ENCODE assay signal across 10 mouse cellular contexts in genomic region chr17:69969816-69970750, GRCm38 (mm10). TPM values are rescaled to one million over a fixed set of nuclear protein-coding genes. Genes with fewer than 3 reads are reported as not detected.
DNase-seq lines count a peak whose midpoint lies in the region; ATAC-seq and TF ChIP-seq lines count a peak whose summit lies in the region.
"Had no signal": no experiment of that assay in that cellular context is flagged by ENCODE, and none has a peak within 500 bp of the region (broad histone marks: within the 10 kb centered on the region; RNA-seq: fewer than 3 reads in every experiment).

No protein-coding gene starts in this region.

- H3K27me3 ChIP-seq in heart, embryonic 14.5 days (ENCODE audit: control insufficient read depth, insufficient read depth, low read length): peaks cover 41% of the 10 kb centered on the region
- peaks cover 13% of the 10 kb centered on the region for H3K27me3 ChIP-seq in heart, adult 2 months (ENCODE audit: control insufficient read depth, insufficient read depth, low read length)
- H3K27me3 ChIP-seq in intestine, embryonic 15.5 days (replicated peaks): peaks cover 18% of the 10 kb centered on the region
- peaks cover 29% of the 10 kb centered on the region for H3K27me3 ChIP-seq in liver, embryonic 16.5 days (ENCODE audit: control insufficient read depth, insufficient read depth, low read depth, low read length)
- H3K27me3 ChIP-seq in stomach, embryonic 14.5 days (ENCODE audit: control insufficient read depth, insufficient read depth, low read length): peaks cover 12% of the 10 kb centered on the region; the same call in 1 of the 2 replicates
- H3K27me3 ChIP-seq: CH12.LX had no signal

- no peak overlapping the region for H3K27ac ChIP-seq in heart, embryonic 14.5 days (replicated peaks in 1 of 2; ENCODE audit: control insufficient read depth in 1 of 2, insufficient read depth in 1 of 2, low read depth in 2 of 2, low read length in 2 of 2)
- H3K27ac ChIP-seq in heart, adult 2 months: no peak overlapping the region
- no peak overlapping the region for H3K27ac ChIP-seq in intestine, embryonic 15.5 days
- H3K27ac ChIP-seq in liver, embryonic 16.5 days (ENCODE audit: low read length): no peak overlapping the region
- no peak overlapping the region for H3K27ac ChIP-seq in stomach, embryonic 14.5 days (ENCODE audit: low read length)

- peaks cover 3 to 10% of the 10 kb centered on the region in 2 experiments; a peak in 2 of 4 replicates for H3K4me1 ChIP-seq in heart, embryonic 14.5 days (ENCODE audit: control insufficient read depth in 2 of 2, insufficient read depth in 2 of 2, low read length in 2 of 2)
- H3K4me1 ChIP-seq in heart, adult 2 months (ENCODE audit: control insufficient read depth, insufficient read depth, low read length): no peaks in the 10 kb centered on the region
- peaks cover 6% of the 10 kb centered on the region; the same call in 1 of the 2 replicates for H3K4me1 ChIP-seq in intestine, embryonic 15.5 days (replicated peaks)
- no peaks in the 10 kb centered on the region for H3K4me1 ChIP-seq in liver, embryonic 16.5 days (ENCODE audit: control insufficient read depth, low read depth, low read length)
- H3K4me1 ChIP-seq in stomach, embryonic 14.5 days (ENCODE audit: control insufficient read depth, insufficient read depth, low read length): no peaks in the 10 kb centered on the region

- TF ChIP-seq POLR2A in heart, adult 2 months (IDR thresholded peaks at IDR 0.05; ENCODE audit: insufficient read depth, low read depth, low read length): no peak

- H3K36me3 ChIP-seq in heart, embryonic 14.5 days (ENCODE audit: control insufficient read depth, insufficient read depth, low read length): no peaks in the 10 kb centered on the region
- H3K36me3 ChIP-seq in heart, adult 2 months (ENCODE audit: control insufficient read depth, insufficient read depth, low read length): no peaks in the 10 kb centered on the region
- no peaks in the 10 kb centered on the region for H3K36me3 ChIP-seq in intestine, embryonic 15.5 days
- H3K36me3 ChIP-seq in liver, embryonic 16.5 days (ENCODE audit: control insufficient read depth, insufficient read depth): no peaks in the 10 kb centered on the region
- H3K36me3 ChIP-seq in stomach, embryonic 14.5 days (ENCODE audit: control insufficient read depth, insufficient read depth, low read length): no peaks in the 10 kb centered on the region

- H3K4me2 ChIP-seq in heart, embryonic 14.5 days (ENCODE audit: low read length): peak overlapping the region; percentile 95
- peak overlapping the region; percentile 99 for H3K4me2 ChIP-seq in intestine, embryonic 15.5 days (replicated peaks)
- H3K4me2 ChIP-seq in liver, embryonic 16.5 days (ENCODE audit: low read depth, low read length): peak overlapping the region; percentile 62
- peak overlapping the region; percentile 92 for H3K4me2 ChIP-seq in stomach, embryonic 14.5 days (replicated peaks; ENCODE audit: low read depth, low read length)

- TF ChIP-seq EP300 in heart, adult 2 months (IDR thresholded peaks at IDR 0.05; ENCODE audit: insufficient read depth, low read depth, low read length): no peak

- no peak for TF ChIP-seq CTCF in heart, adult 2 months (IDR thresholded peaks at IDR 0.05)

- no peak overlapping the region for H3K9ac ChIP-seq in heart, embryonic 14.5 days (ENCODE audit: low read length)
- no peak overlapping the region for H3K9ac ChIP-seq in heart, adult 2 months (ENCODE audit: low read depth, low read length)
- 0 out of 2 replicates have a peak overlapping the region, but pooled peaks have one; percentile 20 for H3K9ac ChIP-seq in intestine, embryonic 15.5 days
- no peak overlapping the region for H3K9ac ChIP-seq in liver, embryonic 16.5 days (ENCODE audit: low read depth, low read length)
- H3K9ac ChIP-seq in stomach, embryonic 14.5 days (replicated peaks; ENCODE audit: low read depth, low read length): no peak overlapping the region

- 2% methylated on average over 43 of the region's 43 CpGs for WGBS in heart, embryonic 14.5 days
- WGBS in heart, adult 2 months: 3% methylated on average over 43 of the region's 43 CpGs
- WGBS in intestine, embryonic 15.5 days: 3% methylated on average over 43 of the region's 43 CpGs
- WGBS in liver, embryonic 16.5 days (ENCODE audit: insufficient replicate concordance): 3% methylated on average over 43 of the region's 43 CpGs
- WGBS in stomach, embryonic 14.5 days: 2% methylated on average over 43 of the region's 43 CpGs

- H3K9me3 ChIP-seq in heart, embryonic 14.5 days (ENCODE audit: control insufficient read depth, low read length): no peaks in the 10 kb centered on the region
- H3K9me3 ChIP-seq in intestine, embryonic 15.5 days: no peaks in the 10 kb centered on the region
- H3K9me3 ChIP-seq in liver, embryonic 16.5 days (replicated peaks; ENCODE audit: control insufficient read depth, low read length): no peaks in the 10 kb centered on the region
- no peaks in the 10 kb centered on the region for H3K9me3 ChIP-seq in stomach, embryonic 14.5 days (ENCODE audit: control insufficient read depth, low read depth, low read length)

- peak overlapping the region; percentile 50 to 54 for H3K4me3 ChIP-seq in heart, embryonic 14.5 days (ENCODE audit: control insufficient read depth in 1 of 2, insufficient read depth in 1 of 2, low read depth in 1 of 2, low read length in 2 of 2)
- H3K4me3 ChIP-seq in heart, adult 2 months: no peak overlapping the region
- peak overlapping the region; percentile 55 for H3K4me3 ChIP-seq in intestine, embryonic 15.5 days (replicated peaks)
- H3K4me3 ChIP-seq in liver, embryonic 16.5 days (ENCODE audit: low read depth, low read length): no peak overlapping the region; the same call in 1 of the 2 replicates
- peak overlapping the region; percentile 45 for H3K4me3 ChIP-seq in stomach, embryonic 14.5 days (ENCODE audit: low read depth, low read length)

- ATAC-seq in heart, embryonic 14.5 days (ENCODE audit: insufficient number of reproducible peaks, insufficient read depth, low FRiP score, low read depth): no peak
- peak; percentile 13; the same call in 1 of the 2 replicates for ATAC-seq in intestine, embryonic 15.5 days
- ATAC-seq in liver, embryonic 16.5 days (ENCODE audit: low read depth): no peak
- ATAC-seq in stomach, embryonic 14.5 days (ENCODE audit: insufficient number of reproducible peaks, insufficient read depth, low FRiP score, low read depth): no peak

- H3K79me2 ChIP-seq in heart, adult 2 months (replicated peaks; ENCODE audit: control insufficient read depth, insufficient read depth, low read length): no peaks in the 10 kb centered on the region

- intact Hi-C loops in heart, adult 2 months (cut with DNase I): no loop called here

- DNase-seq in heart, adult 2 months: no peak
- peak; percentile 26 to 40 for DNase-seq in adrenal gland, adult 18-20 months (ENCODE audit: low spot score in 2 of 2)
- peak; percentile 22 for DNase-seq in embryo, embryonic 9.5 days (ENCODE audit: extremely low spot score)
- no peak for DNase-seq in spleen, postnatal 4 days (ENCODE audit: low spot score in 2 of 2)

RNA-seq across cellular contexts. Expression of gene Dlgap1, which starts 1.2 kb away (rescaled TPM):
- 0.43 and 1.1 TPM in 2 replicates for polyA plus RNA-seq in heart, embryonic 14.5 days (2014; fragmentation: Nextera tagmentation; extraction: Ambion mirVana)
- total RNA-seq in heart, adult 2 months (2021): under 1 TPM; 0.39 to 0.52 TPM
- polyA plus RNA-seq in heart, adult 2 months (2012; rRNA removed): 0.64 and 1.6 TPM in 2 replicates
- 10 to 100 TPM; 21.6 to 40.4 TPM for total RNA-seq in adrenal gland, adult 18-20 months (2021)
- 1.6 and 1.8 TPM in 2 replicates for polyA plus RNA-seq in intestine, embryonic 15.5 days (2015; fragmentation: Nextera tagmentation; extraction: Ambion mirVana)
- polyA plus RNA-seq in liver, embryonic 16.5 days (2015; fragmentation: Nextera tagmentation; extraction: Ambion mirVana): 0.04 and 0.09 TPM in 2 replicates
- 3.1 and 3.8 TPM in 2 replicates for polyA plus RNA-seq in stomach, embryonic 14.5 days (2014; fragmentation: Nextera tagmentation; extraction: Ambion mirVana)
- total RNA-seq: hematopoietic stem cell, adult 5-6 weeks had no signal

Comparison
In these comparisons a context has a peak if more than half of its experiments do, and no peak if none do; other contexts are left out.
1. H3K4me3 ChIP-seq: peak in heart, embryonic 14.5 days (2 of 2), intestine, embryonic 15.5 days (single experiment) and stomach, embryonic 14.5 days (single experiment); none in heart, adult 2 months (single experiment) and liver, embryonic 16.5 days (single experiment).
2. DNase-seq: peak in adrenal gland, adult 18-20 months (2 of 2) and embryo, embryonic 9.5 days (single experiment); none in heart, adult 2 months (0 of 2) and spleen, postnatal 4 days (0 of 2).
3. Peak in every context shown above with its lines, with median percentiles within 50 percentile points of each other: H3K4me2 ChIP-seq.